Mouse (Mus musculus): ENCODE data around the gene Prkab1. TPM values are rescaled to one million over a fixed set of nuclear protein-coding genes. Genes with fewer than 3 reads are reported as not detected.

The Prkab1 gene
- polyA plus RNA-seq (2011; ENCODE audit: insufficient read depth, insufficient read length, low replicate concordance, missing spikeins) = 43.5 and 64.1 TPM in 2 replicates

DNA sequence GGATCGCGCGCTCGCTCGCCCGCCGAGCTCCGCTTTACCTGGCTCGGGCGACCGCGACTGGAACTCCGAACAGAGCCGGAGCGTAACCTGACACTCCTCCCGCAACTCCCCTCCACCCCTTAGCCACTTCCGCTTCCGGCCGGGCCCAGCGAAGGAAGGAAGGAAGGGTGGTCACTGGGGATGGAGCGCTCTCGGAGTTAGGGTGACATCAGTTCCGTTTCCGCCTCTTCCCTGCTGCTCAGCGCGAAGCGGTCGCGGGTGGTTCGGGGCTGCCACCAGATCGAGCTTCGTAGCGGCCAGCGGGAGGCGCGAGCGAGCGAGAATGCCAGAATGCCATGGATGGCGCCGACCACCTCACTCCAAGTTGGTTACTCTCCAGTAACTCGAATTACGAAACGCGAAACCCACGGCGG is at the start of gene Prkab1:
Gene Prkab1, minus strand, starts transcription at position 182 of the 413 bp plus-strand sequence.
- peak; percentile 67 for TF ChIP-seq CTCF (IDR thresholded peaks at IDR 0.05; ENCODE audit: control insufficient read depth, insufficient read depth, low read length)
- TF ChIP-seq POLR2A (IDR thresholded peaks at IDR 0.05; ENCODE audit: borderline replicate concordance, control insufficient read depth, low read depth, low read length) = peak; percentile 93; the same call in 1 of the 2 replicates
- WGBS = under 1% methylated on average over 46 of the region's 46 CpGs

DNA sequence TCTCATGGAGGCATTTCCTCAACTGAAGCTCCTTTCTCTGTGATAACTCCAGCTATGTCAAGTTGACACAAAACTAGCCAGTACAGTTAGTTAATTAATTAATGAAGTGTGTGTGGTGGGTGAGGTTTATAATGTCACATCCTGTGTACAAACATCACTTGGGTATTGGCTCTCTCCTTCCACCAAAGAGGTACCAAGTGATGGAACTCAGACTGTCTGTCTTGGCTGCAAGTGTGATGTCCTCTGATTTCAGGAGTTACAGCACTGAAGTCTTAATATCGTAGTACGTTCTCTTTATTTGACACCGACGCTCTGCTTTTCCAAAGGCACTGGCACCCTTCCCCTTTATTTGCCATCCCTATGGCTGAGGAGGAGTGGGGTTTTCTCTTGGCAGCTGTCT is 45.3 kb upstream of the Prkab1 start:
- no peak overlapping the region for H3K4me3 ChIP-seq (replicated peaks; ENCODE audit: control insufficient read depth, low read depth, low read length)
- H3K27ac ChIP-seq (ENCODE audit: control insufficient read depth, insufficient read depth, low read depth, low read length, poor library complexity) = no peak overlapping the region
- no peaks in the 10 kb centered on the region for H3K4me1 ChIP-seq (ENCODE audit: control insufficient read depth, insufficient read depth, low read length)
- no peak for TF ChIP-seq CTCF (IDR thresholded peaks at IDR 0.05; ENCODE audit: control insufficient read depth, insufficient read depth, low read length)
- TF ChIP-seq POLR2A (IDR thresholded peaks at IDR 0.05; ENCODE audit: borderline replicate concordance, control insufficient read depth, low read depth, low read length) = no peak
- 95% methylated on average over 4 of the region's 4 CpGs for WGBS

More for the DNA sequence above, at the start of gene Prkab1:
- H3K4me3 ChIP-seq (replicated peaks; ENCODE audit: control insufficient read depth, low read depth, low read length) = peak within 1 kb of the TSS; percentile 65
- H3K4me1 ChIP-seq (ENCODE audit: control insufficient read depth, insufficient read depth, low read length) = no peaks in the 10 kb centered on the region; the same call in 1 of the 2 replicates
- peak within 1 kb of the TSS; percentile 91 for H3K27ac ChIP-seq (ENCODE audit: control insufficient read depth, insufficient read depth, low read depth, low read length, poor library complexity)

DNA sequence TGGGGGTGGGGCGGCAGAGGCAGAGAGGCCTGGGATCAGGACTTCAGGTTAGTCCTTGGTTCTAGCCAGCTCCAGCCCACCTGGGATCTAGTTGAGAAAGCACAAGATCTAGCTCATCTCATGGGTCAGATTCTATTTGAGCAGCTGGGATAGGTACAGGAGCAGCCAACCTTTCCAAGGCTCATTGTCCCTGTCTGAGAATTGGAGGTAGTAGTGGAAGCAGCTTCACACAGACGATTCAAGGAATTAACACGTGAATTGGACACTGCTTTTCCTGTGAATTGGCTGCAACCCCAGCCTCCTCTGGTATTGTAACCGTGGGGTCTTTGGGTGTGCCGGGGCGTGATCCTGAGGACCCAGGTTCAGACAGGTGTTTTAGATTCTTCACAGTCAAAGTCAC is 28.5 kb upstream of the Prkab1 start:
- TF ChIP-seq CTCF (IDR thresholded peaks at IDR 0.05; ENCODE audit: control insufficient read depth, insufficient read depth, low read length) (no peak), POLR2A (IDR thresholded peaks at IDR 0.05; ENCODE audit: borderline replicate concordance, control insufficient read depth, low read depth, low read length) (no peak)
- H3K27ac ChIP-seq (ENCODE audit: control insufficient read depth, insufficient read depth, low read depth, low read length, poor library complexity) = no peak overlapping the region
- H3K4me3 ChIP-seq (replicated peaks; ENCODE audit: control insufficient read depth, low read depth, low read length) = no peak overlapping the region
- WGBS = 72% methylated on average over 6 of the region's 6 CpGs
- H3K4me1 ChIP-seq (ENCODE audit: control insufficient read depth, insufficient read depth, low read length) = no peaks in the 10 kb centered on the region; the same call in 1 of the 2 replicates

DNA sequence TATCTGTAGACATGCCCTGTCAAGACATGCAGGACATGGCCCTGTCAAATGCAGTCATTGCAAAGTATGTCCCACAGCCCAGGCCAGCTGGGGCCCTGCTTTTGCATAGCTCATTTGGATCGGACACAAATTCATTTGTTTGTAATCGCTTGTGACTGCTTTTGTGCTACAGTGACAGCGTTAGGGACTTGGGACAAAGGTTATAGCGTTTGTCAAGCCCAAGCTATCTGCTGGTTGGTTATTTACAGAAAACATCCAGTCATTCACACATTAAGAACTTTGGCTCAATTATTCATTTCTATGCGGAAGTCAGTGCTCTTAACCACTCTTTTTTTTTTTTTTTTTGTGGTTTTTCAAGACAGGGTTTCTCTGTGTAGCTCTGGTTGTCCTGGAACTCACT is 27.9 kb upstream of the Prkab1 start:
- 45% methylated on average over 5 of the region's 5 CpGs for WGBS
- TF ChIP-seq CTCF (IDR thresholded peaks at IDR 0.05; ENCODE audit: control insufficient read depth, insufficient read depth, low read length) (no peak), POLR2A (IDR thresholded peaks at IDR 0.05; ENCODE audit: borderline replicate concordance, control insufficient read depth, low read depth, low read length) (no peak)
- H3K4me3 ChIP-seq (replicated peaks; ENCODE audit: control insufficient read depth, low read depth, low read length) = no peak overlapping the region
- no peak overlapping the region for H3K27ac ChIP-seq (ENCODE audit: control insufficient read depth, insufficient read depth, low read depth, low read length, poor library complexity)
- no peaks in the 10 kb centered on the region; the same call in 1 of the 2 replicates for H3K4me1 ChIP-seq (ENCODE audit: control insufficient read depth, insufficient read depth, low read length)

DNA sequence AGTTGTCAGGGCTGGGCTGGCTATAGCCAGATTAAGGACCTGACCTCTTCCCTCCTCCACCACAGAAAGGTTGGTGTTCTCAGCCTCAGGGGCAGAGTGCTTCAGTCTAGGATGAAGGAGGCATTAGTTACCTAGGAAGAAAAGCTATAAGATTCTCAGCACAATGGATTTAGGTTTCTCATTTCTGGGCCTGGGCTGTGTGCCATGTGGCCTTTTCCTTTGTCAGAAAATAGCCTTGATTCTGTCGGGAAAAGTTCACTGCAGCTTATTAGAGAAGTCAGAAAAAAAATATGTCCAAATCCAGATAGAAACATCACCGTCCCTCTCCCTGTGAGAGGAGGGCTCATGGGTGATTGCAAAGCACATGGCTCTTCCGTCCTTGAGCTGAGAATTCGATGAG is 25.5 kb upstream of the Prkab1 start:
- Histone ChIP-seq H3K4me1 (ENCODE audit: control insufficient read depth, insufficient read depth, low read length) (no peaks in the 10 kb centered on the region; the same call in none of the 2 replicates), H3K4me3 (replicated peaks; ENCODE audit: control insufficient read depth, low read depth, low read length) (no peak overlapping the region), H3K27ac (ENCODE audit: control insufficient read depth, insufficient read depth, low read depth, low read length, poor library complexity) (no peak overlapping the region)
- 72% methylated on average over 4 of the region's 4 CpGs for WGBS
- TF ChIP-seq POLR2A (IDR thresholded peaks at IDR 0.05; ENCODE audit: borderline replicate concordance, control insufficient read depth, low read depth, low read length) (no peak), CTCF (IDR thresholded peaks at IDR 0.05; ENCODE audit: control insufficient read depth, insufficient read depth, low read length) (no peak)

DNA sequence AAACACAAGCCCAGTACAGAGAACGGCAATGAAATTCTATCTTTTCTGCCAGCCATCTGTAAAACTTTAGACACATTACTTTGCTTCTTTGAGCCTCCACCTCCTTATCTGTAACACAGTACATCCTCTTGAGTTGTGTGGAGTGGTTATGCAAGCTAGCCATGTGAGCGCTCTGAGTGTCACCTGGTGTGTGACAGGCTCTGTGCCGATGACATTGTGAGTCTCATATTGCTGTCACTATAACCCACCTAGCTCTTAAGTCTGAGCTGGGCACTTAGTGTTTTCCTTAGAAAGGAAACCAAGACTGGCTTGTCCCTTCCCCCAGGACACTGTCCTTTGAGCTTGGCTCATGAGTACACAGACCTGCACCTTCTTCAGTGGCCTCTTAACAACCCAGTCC is 24.0 kb upstream of the Prkab1 start:
- TF ChIP-seq POLR2A (IDR thresholded peaks at IDR 0.05; ENCODE audit: borderline replicate concordance, control insufficient read depth, low read depth, low read length) = no peak
- H3K4me1 ChIP-seq (ENCODE audit: control insufficient read depth, insufficient read depth, low read length) = no peaks in the 10 kb centered on the region; the same call in none of the 2 replicates

DNA sequence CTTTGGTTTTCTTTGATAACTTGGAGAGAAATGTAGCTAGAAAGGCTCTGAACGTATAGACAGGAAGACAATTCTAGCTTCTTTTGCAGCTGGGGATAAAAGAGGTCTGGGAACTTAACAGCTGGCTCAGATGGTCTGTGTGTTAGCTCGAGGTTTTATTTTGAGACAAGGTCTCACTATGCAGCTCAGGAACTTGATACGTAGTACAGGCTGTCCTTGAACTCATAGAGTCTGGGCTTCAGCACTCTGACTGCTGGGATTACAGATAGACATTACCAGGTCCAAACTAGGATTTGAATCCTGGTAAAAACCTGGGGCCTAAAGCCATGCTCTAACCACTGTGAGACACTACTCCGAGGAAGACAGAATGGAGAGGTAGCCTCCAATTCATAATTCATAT is 21.9 kb upstream of the Prkab1 start:
- WGBS = 71% methylated on average over 4 of the region's 4 CpGs
- Histone ChIP-seq H3K4me1 (ENCODE audit: control insufficient read depth, insufficient read depth, low read length) (no peaks in the 10 kb centered on the region; the same call in none of the 2 replicates), H3K27ac (ENCODE audit: control insufficient read depth, insufficient read depth, low read depth, low read length, poor library complexity) (no peak overlapping the region), H3K4me3 (replicated peaks; ENCODE audit: control insufficient read depth, low read depth, low read length) (no peak overlapping the region)
- TF ChIP-seq CTCF (IDR thresholded peaks at IDR 0.05; ENCODE audit: control insufficient read depth, insufficient read depth, low read length) (no peak), POLR2A (IDR thresholded peaks at IDR 0.05; ENCODE audit: borderline replicate concordance, control insufficient read depth, low read depth, low read length) (no peak)

More for the DNA sequence above, 24.0 kb upstream of the Prkab1 start:
- H3K4me3 ChIP-seq (replicated peaks; ENCODE audit: control insufficient read depth, low read depth, low read length) = no peak overlapping the region
- no peak overlapping the region for H3K27ac ChIP-seq (ENCODE audit: control insufficient read depth, insufficient read depth, low read depth, low read length, poor library complexity)
- WGBS = 55% methylated on average over 3 of the region's 3 CpGs

DNA sequence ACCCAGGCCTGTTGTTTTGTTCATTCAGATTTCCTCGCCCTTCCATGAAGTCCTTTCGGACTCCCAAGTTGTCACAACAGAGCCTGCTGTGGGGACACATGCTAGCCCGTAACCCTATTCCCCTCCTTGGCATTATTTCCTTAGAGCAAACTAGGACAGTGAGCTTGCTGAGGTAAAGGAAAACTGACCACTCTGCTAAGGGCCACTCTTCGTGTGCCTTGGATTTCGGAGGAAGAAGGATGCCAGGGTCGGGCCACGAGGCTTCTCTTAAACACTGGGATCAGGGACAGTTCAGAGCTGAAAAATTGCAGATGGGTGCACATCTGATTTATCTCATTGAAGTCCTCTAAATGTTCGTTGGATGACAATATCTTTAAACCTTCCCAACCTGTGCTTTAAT is 21.3 kb upstream of the Prkab1 start:
- no peak overlapping the region for H3K27ac ChIP-seq (ENCODE audit: control insufficient read depth, insufficient read depth, low read depth, low read length, poor library complexity)
- H3K4me1 ChIP-seq (ENCODE audit: control insufficient read depth, insufficient read depth, low read length) = no peaks in the 10 kb centered on the region; the same call in none of the 2 replicates
- TF ChIP-seq POLR2A (IDR thresholded peaks at IDR 0.05; ENCODE audit: borderline replicate concordance, control insufficient read depth, low read depth, low read length) (no peak), CTCF (IDR thresholded peaks at IDR 0.05; ENCODE audit: control insufficient read depth, insufficient read depth, low read length) (no peak)
- WGBS = 86% methylated on average over 8 of the region's 8 CpGs
- H3K4me3 ChIP-seq (replicated peaks; ENCODE audit: control insufficient read depth, low read depth, low read length) = no peak overlapping the region

DNA sequence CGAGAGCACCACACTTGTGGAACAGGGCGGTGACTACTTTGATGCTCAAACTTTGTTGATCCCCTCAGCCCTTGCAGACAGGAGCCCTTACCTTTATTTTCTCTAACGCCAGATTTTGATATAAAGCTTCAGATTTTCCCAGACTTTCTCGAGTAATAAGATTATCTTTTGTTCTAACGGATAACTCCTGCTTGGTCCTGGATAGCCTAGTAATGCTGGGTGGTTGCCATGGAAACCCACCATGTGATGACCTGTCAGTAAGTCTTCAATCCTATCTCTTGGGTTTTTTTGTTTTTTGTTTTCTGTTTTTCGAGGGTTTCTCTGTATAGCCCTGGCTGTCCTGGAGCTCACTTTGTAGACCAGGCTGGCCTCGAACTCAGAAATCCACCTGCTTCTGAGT is 17.9 kb upstream of the Prkab1 start:
- no peak overlapping the region for H3K4me3 ChIP-seq (replicated peaks; ENCODE audit: control insufficient read depth, low read depth, low read length)
- no peaks in the 10 kb centered on the region; the same call in 1 of the 2 replicates for H3K4me1 ChIP-seq (ENCODE audit: control insufficient read depth, insufficient read depth, low read length)
- no peak overlapping the region for H3K27ac ChIP-seq (ENCODE audit: control insufficient read depth, insufficient read depth, low read depth, low read length, poor library complexity)
- 78% methylated on average over 7 of the region's 7 CpGs for WGBS
- TF ChIP-seq CTCF (IDR thresholded peaks at IDR 0.05; ENCODE audit: control insufficient read depth, insufficient read depth, low read length) (no peak), POLR2A (IDR thresholded peaks at IDR 0.05; ENCODE audit: borderline replicate concordance, control insufficient read depth, low read depth, low read length) (no peak)
